Mouse (Mus musculus) E14TG2a.4 (cell line): ENCODE measurements at regions not wholly inside any gene's neighbourhood (a gene's known extent, or its start where the extent isn't known, plus 50 kb on each side); places are given as distances from the start of the nearest gene placed in this dataset.

ENCODE experiments used
- H3K27me3 ChIP-seq: 2 replicates; pipeline ENCODE4 v1.6.1; 2014; ENCODE audit warnings: low read length, control low read depth; ENCODE audit not compliant: insufficient read depth
- H3K36me3 ChIP-seq: 2 replicates; pipeline ENCODE4 v1.6.1; 2014; ENCODE audit warnings: low read length, control low read depth; ENCODE audit not compliant: insufficient read depth
- H3K4me1 ChIP-seq: replicated peaks from 2 replicates; pipeline ENCODE4 v1.6.1; 2014; ENCODE audit warnings: low read depth, low read length, control low read depth
- H3K4me3 ChIP-seq: replicated peaks from 2 replicates; pipeline ENCODE4 v1.5.1; 2014; ENCODE audit warnings: mild to moderate bottlenecking, low read length
- H3K9me3 ChIP-seq: 2 replicates; pipeline ENCODE4 v1.6.1; 2014; ENCODE audit warnings: low read length, control low read depth
- CTCF ChIP-seq: conservative IDR thresholded peaks from 2 replicates; pipeline ENCODE4 v1.5.1; 2014; ENCODE audit warnings: low read length
- NANOG ChIP-seq: IDR thresholded peaks from 2 replicates; pipeline ENCODE4 v1.6.1; 2014; ENCODE audit warnings: borderline replicate concordance, low read length, mixed read lengths
- POU5F1 ChIP-seq: IDR thresholded peaks from 2 replicates; pipeline ENCODE4 v1.6.1; 2014; ENCODE audit warnings: low read length, borderline replicate concordance

DNA sequence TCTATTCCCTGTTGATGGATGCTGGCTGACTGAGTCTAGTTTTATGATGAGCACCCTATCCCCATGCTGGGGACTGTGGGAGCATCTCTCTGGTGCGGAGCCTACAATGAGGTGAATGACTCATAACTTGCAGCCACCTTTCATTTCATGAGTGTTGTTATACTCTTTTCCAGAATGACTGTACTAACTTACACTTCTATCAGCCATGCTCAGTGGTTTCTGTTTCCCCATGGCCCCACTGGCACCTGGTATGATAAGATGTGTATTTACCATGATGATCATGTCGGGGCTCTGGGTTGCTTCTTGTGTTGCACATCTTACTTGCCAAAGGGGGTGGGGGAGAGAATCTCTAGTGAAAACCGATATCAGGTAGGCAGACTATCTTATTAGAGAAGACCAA lies 1317.2 kb upstream of the A1bg start:
- TF ChIP-seq NANOG = no peak
- no peak for TF ChIP-seq POU5F1
- no peak for TF ChIP-seq CTCF
- Histone ChIP-seq H3K4me3 (no peak overlapping the region), H3K36me3 (peaks cover 53% of the 10 kb centered on the region), H3K27me3 (no peaks in the 10 kb centered on the region), H3K4me1 (no peaks in the 10 kb centered on the region), H3K9me3 (no peaks in the 10 kb centered on the region)

DNA sequence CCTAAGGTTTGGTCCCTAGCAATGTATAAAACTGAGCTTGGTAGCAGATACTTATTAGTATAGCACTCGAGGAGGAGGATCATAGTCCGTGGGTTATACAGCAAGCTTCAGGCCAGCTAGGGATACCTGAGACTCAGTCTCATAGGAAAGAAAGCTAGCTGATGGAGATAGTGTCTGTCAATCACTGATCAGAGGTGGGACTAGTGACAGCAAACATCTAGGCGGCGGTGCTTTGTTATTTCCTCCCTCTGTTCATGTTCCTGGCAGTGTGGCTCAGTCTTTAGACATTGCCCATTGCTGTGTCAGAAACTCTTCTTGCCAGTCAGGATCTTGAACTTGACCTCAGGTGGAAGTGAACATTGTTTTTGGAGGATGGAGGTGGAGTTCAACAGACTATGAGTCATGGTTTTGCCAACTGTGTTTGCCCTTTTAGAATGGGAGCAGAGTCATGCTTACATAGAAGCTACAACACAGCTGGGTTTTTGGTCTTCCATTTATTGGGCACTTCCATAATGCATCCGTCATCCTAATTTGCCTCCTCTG lies 1315.8 kb upstream of the A1bg start:
- Histone ChIP-seq H3K9me3 (no peaks in the 10 kb centered on the region), H3K4me1 (no peaks in the 10 kb centered on the region), H3K27me3 (no peaks in the 10 kb centered on the region), H3K4me3 (no peak overlapping the region), H3K36me3 (peaks cover 47% of the 10 kb centered on the region)
- TF ChIP-seq POU5F1 = no peak
- TF ChIP-seq NANOG = no peak
- no peak for TF ChIP-seq CTCF

DNA sequence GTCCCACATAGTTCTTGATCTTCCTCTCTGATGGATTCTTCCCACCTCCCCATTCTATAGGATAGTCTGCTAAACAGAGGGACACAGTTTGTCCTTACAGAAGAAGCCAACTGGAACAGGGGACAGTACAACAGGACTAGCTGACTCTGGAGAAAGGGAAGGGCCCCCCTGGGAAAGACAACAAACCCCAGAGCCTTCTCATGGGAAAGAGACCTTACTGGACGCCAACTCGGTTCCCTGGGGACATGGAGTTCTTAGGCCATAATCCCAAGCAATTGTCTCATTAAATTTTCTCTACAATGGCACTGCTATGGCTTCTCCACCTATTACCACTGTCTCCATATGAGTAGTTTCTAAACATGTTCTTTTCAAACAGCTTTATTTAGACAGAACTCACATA lies 1313.2 kb upstream of the A1bg start:
- H3K4me1 ChIP-seq = no peaks in the 10 kb centered on the region; the same call in 1 of the 2 replicates

DNA sequence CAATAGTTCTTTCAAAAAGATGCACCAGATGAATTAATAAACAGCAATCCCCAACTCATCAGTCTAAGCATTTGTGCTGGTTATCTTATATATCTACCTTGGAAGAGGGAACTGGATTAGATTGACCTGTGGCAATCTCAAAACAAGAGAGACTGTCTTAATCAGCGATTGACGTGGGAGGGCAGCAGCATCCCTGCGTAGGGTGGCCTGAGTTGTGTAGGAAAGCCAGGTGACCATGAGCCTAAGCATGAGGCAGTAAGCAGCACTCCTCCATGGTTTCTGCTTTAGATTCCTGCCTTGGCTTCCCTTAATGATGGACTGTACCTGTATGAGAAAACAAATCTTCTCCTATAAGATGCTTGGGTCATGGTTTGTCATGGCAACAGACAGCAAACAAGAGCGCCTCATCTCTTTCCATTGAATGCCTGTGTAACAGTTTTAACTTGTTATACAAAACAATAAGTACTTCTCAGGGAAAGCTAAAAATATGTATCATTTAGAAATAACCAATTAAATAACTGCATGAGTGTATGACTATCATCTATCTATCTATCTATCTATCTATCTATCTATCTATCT lies 1311.5 kb upstream of the A1bg start:
- no peaks in the 10 kb centered on the region for H3K9me3 ChIP-seq
- H3K4me3 ChIP-seq = no peak overlapping the region
- TF ChIP-seq NANOG (no peak), POU5F1 (no peak), CTCF (no peak)
- peaks cover 52% of the 10 kb centered on the region for H3K36me3 ChIP-seq
- no peaks in the 10 kb centered on the region for H3K27me3 ChIP-seq
- peaks cover 5% of the 10 kb centered on the region; the same call in 1 of the 2 replicates for H3K4me1 ChIP-seq

More for the DNA sequence above, 1313.2 kb upstream of the A1bg start:
- Histone ChIP-seq H3K9me3 (no peaks in the 10 kb centered on the region), H3K27me3 (no peaks in the 10 kb centered on the region), H3K36me3 (peaks cover 46% of the 10 kb centered on the region), H3K4me3 (no peak overlapping the region)
- no peak for TF ChIP-seq POU5F1

DNA sequence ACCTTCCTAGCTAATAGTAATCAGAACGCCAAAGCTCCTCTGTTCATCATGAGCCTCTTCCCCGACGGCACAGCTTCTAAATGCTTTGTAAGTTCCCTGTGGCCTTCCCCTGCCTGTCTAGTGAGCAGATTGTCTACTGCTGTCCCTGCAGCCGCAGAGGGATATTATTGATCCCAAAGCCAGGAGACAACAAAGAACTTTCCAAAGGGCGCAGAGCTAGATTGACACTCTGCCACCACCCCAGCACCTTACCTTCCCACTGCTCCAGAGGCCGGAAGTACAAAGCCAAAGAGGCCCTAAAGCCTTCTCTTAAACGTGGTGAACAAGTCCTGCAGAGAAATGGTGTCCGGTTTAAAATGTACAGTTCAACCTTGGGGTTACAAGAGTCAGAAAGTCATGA lies 1310.3 kb upstream of the A1bg start:
- peaks cover 5% of the 10 kb centered on the region; the same call in 1 of the 2 replicates for H3K4me1 ChIP-seq
- H3K9me3 ChIP-seq = no peaks in the 10 kb centered on the region
- no peak overlapping the region for H3K4me3 ChIP-seq
- H3K36me3 ChIP-seq = peaks cover 59% of the 10 kb centered on the region
- TF ChIP-seq POU5F1 (no peak), CTCF (no peak), NANOG (no peak)
- H3K27me3 ChIP-seq = no peaks in the 10 kb centered on the region

DNA sequence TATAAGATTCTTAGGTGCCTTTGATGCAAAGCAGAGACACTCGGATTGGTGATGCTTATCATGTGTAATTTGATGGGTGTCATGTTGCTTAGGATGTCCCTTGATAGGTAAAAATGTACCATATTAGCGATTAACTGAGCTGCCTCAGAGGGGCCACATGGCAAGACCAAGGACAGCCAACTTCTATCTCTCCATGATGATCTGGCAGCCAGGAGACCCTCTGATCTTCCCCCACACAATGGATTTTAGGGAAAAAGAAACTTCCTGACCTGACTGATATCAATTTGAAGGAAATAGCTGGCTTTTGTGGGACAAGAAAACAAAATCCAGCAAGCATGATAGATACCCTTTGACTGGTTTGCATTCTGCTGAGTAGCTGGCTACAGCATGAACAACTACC lies 1308.9 kb upstream of the A1bg start:
- Histone ChIP-seq H3K4me3 (no peak overlapping the region), H3K27me3 (no peaks in the 10 kb centered on the region), H3K9me3 (no peaks in the 10 kb centered on the region), H3K36me3 (peaks cover 59% of the 10 kb centered on the region), H3K4me1 (peaks cover 5% of the 10 kb centered on the region; the same call in 1 of the 2 replicates)
- no peak for TF ChIP-seq POU5F1
- TF ChIP-seq CTCF = no peak
- TF ChIP-seq NANOG = no peak

DNA sequence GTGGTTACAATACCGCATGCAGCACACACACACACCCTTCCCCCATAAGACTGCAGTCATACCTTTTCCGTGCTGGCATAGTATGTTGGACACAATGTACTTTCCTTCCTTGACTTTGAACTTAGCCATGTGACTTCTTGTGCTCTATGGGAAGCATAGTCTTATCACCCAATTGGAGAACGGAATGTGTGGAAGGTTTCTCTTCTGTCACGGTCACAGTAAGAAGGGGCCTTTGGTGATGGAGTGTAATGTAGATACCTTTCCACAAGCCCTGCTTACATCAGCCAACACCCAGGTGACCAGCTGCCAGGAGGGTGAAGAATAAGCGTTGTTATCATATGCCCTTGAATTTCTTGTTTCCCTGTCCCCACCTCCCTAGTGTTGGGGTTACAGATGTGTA lies 1308.0 kb upstream of the A1bg start:
- Histone ChIP-seq H3K27me3 (no peaks in the 10 kb centered on the region), H3K36me3 (peaks cover 54% of the 10 kb centered on the region), H3K9me3 (no peaks in the 10 kb centered on the region), H3K4me1 (peaks cover 5% of the 10 kb centered on the region; the same call in 1 of the 2 replicates), H3K4me3 (no peak overlapping the region)
- TF ChIP-seq CTCF (no peak), NANOG (no peak)

DNA sequence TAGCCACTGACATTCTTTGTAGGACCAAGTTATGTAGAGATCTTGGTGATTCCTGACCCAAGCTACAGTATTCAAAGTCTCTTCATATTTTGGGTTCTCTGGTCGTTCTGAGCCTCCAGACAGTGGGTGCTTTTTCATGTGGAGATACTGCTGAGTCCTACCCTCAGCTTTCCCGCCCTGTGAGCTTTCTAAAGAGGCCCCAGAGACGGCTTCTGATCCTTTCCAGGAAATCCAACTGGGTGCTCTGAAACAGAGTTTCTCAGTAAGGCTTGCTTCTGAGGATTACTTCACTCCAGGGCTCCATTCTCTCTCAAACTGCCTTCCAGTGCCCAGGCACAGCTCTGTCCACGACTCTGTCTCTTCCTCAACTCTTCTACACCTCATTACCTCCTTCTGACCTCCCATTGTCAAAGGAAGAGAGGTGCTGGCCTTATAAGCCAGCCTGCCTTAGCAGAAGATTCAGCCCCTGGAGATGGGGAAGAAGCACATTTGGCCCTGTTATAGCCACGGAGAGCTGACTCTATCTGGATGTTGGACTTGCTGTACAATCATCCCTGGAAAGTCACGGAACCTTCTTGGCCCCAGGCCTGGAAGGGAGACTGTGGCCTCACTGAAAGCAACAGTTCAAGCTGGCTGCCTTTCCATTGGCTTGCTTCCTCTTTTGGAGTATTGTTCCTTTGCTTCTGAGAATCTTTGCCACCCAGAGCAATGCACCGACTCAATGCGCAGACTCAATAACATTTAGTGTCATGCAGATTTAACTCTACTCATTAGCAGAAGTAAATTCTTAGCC lies 1306.9 kb upstream of the A1bg start:
- H3K9me3 ChIP-seq = no peaks in the 10 kb centered on the region
- no peaks in the 10 kb centered on the region for H3K27me3 ChIP-seq
- H3K4me3 ChIP-seq = no peak overlapping the region
- peaks cover 5% of the 10 kb centered on the region; the same call in 1 of the 2 replicates for H3K4me1 ChIP-seq
- H3K36me3 ChIP-seq = peaks cover 55% of the 10 kb centered on the region
- TF ChIP-seq CTCF = no peak
- no peak for TF ChIP-seq POU5F1
- no peak for TF ChIP-seq NANOG
